Mouse (Mus musculus): Measurements from ENCODE around the gene Mprip. TPM values are rescaled to one million over a fixed set of nuclear protein-coding genes. Genes with fewer than 3 reads are reported as not detected.

Gene Mprip
- polyA plus RNA-seq, 1 experiment from 2014 or later = 56.2 TPM

Other genes starting within 250 kb of the Mprip start
- gene Jmjd4, start 211.3 kb upstream of the Mprip start, polyA plus RNA-seq (2014; fragmentation: Nextera tagmentation; extraction: Ambion mirVana) = 11.1 and 12.4 TPM in 2 replicates
- 96.7 and 100 TPM in 2 replicates for gene Snap47, start 210.1 kb upstream of the Mprip start, polyA plus RNA-seq (2014; fragmentation: Nextera tagmentation; extraction: Ambion mirVana)
- gene Zfp867, start 188.8 kb upstream of the Mprip start, polyA plus RNA-seq (2014; fragmentation: Nextera tagmentation; extraction: Ambion mirVana) = 7.4 and 7.6 TPM in 2 replicates
- gene Zkscan17, start 134.6 kb upstream of the Mprip start, polyA plus RNA-seq (2014; fragmentation: Nextera tagmentation; extraction: Ambion mirVana) = 21.0 and 21.9 TPM in 2 replicates
- gene Nlrp3, start 119.7 kb upstream of the Mprip start, polyA plus RNA-seq (2014; fragmentation: Nextera tagmentation; extraction: Ambion mirVana) = 0.12 and 0.32 TPM in 2 replicates
- gene Olfr222, start 85.1 kb upstream of the Mprip start, polyA plus RNA-seq (2014; fragmentation: Nextera tagmentation; extraction: Ambion mirVana) = not detected in 2 replicates
- gene Olfr223, start 68.0 kb upstream of the Mprip start, polyA plus RNA-seq (2014; fragmentation: Nextera tagmentation; extraction: Ambion mirVana) = not detected in 2 replicates
- 1.5 and 1.7 TPM in 2 replicates for gene Pld6, start 126.3 kb downstream of the Mprip start, polyA plus RNA-seq (2014; fragmentation: Nextera tagmentation; extraction: Ambion mirVana)
- gene Flcn, start 148.7 kb downstream of the Mprip start, polyA plus RNA-seq (2014; fragmentation: Nextera tagmentation; extraction: Ambion mirVana) = 30.1 and 31.4 TPM in 2 replicates
- 33.8 and 35.5 TPM in 2 replicates for gene Nt5m, start 178.1 kb downstream of the Mprip start, polyA plus RNA-seq (2014; fragmentation: Nextera tagmentation; extraction: Ambion mirVana)
- 206 and 211 TPM in 2 replicates for gene Cops3, start 178.5 kb downstream of the Mprip start, polyA plus RNA-seq (2014; fragmentation: Nextera tagmentation; extraction: Ambion mirVana)

All from intestine, embryonic 14.5 days (tissue).